Mouse (Mus musculus) CH12.LX (cell line): Measurements from ENCODE around the gene Cort. TPM values are rescaled to one million over a fixed set of nuclear protein-coding genes. Genes with fewer than 3 reads are reported as not detected.

ENCODE experiments used
- DNase-seq: peaks from one replicate; pipeline ENCODE4 v3.0.0-alpha.2; 2013; ENCODE audit errors: extremely low read depth
- H3K27ac ChIP-seq: 2 replicates; pipeline ENCODE4 v1.5.1; 2012; ENCODE audit warnings: low read depth, mild to moderate bottlenecking, control low read depth, moderate library complexity; ENCODE audit not compliant: insufficient read depth
- H3K27me3 ChIP-seq: replicated peaks from 2 replicates; pipeline ENCODE3; 2012; ENCODE audit warnings: inconsistent platforms
- H3K36me3 ChIP-seq, 2 experiments: replicated peaks in 1 of 2; 2 replicates each; pipeline versions ENCODE3 to v1.6.1; 2012; ENCODE audit warnings: inconsistent platforms in 1 of 2, low read length in 1 of 2, mild to moderate bottlenecking in 1 of 2, mixed read lengths in 1 of 2, moderate library complexity in 1 of 2; ENCODE audit not compliant: control insufficient read depth in 1 of 2, insufficient read depth in 1 of 2
- H3K4me1 ChIP-seq, 2 experiments: 2 replicates each; pipeline ENCODE4 v1.6.1; 2012; ENCODE audit warnings: inconsistent platforms in 1 of 2, moderate library complexity in 1 of 2; ENCODE audit not compliant: insufficient read depth in 2 of 2, control insufficient read depth in 1 of 2
- H3K4me2 ChIP-seq: 2 replicates; pipeline ENCODE4 v1.6.1; 2012; ENCODE audit warnings: low read depth, mild to moderate bottlenecking, control low read depth; ENCODE audit not compliant: poor library complexity, insufficient read depth, severe bottlenecking
- H3K4me3 ChIP-seq, 3 experiments: fragments of 150-350 bp in 1 of 3; sonication (generic) in 1 of 3; replicated peaks in 1 of 3; 2 replicates each; pipeline versions ENCODE3 to v1.5.1; 2011 to 2012; ENCODE audit warnings: low read depth in 2 of 3, low read length in 2 of 3, mild to moderate bottlenecking in 2 of 3, moderate library complexity in 2 of 3, control low read depth in 1 of 3, improper control_type of control experiment in 1 of 3, inconsistent platforms in 1 of 3, mixed read lengths in 1 of 3; ENCODE audit not compliant: poor library complexity in 1 of 3
- H3K79me2 ChIP-seq: replicated peaks from 2 replicates; pipeline ENCODE4 v1.6.1; 2012; ENCODE audit warnings: mild to moderate bottlenecking, moderate library complexity; ENCODE audit not compliant: control insufficient read depth, poor library complexity, insufficient read depth, severe bottlenecking; ENCODE audit errors: extremely low read depth
- H3K9ac ChIP-seq: 2 replicates; pipeline ENCODE4 v1.6.1; 2012; ENCODE audit warnings: low read depth, mild to moderate bottlenecking, control low read depth, moderate library complexity; ENCODE audit not compliant: insufficient read depth
- H3K9me3 ChIP-seq: replicated peaks from 2 replicates; pipeline ENCODE3; 2012; ENCODE audit warnings: low read length, inconsistent platforms, mixed read lengths
- CHD1 ChIP-seq: IDR thresholded peaks from 2 replicates; pipeline ENCODE4 v1.6.1; 2012; ENCODE audit warnings: low read depth, low read length, improper control_type of control experiment, inconsistent platforms
- CHD2 ChIP-seq: IDR thresholded peaks from 2 replicates; pipeline ENCODE4 v1.6.1; 2011; ENCODE audit warnings: low read length, improper control_type of control experiment
- CTCF ChIP-seq, 2 experiments: IDR thresholded peaks in 1 of 2; conservative IDR thresholded peaks in 1 of 2; 2 replicates each; pipeline ENCODE4 v1.5.1; 2011 to 2012; ENCODE audit warnings: low read depth in 2 of 2, low read length in 2 of 2, improper control_type of control experiment in 1 of 2, inconsistent platforms in 1 of 2, mild to moderate bottlenecking in 1 of 2, moderate library complexity in 1 of 2
- E2F4 ChIP-seq: IDR thresholded peaks from 2 replicates; pipeline ENCODE4 v1.6.1; 2011; ENCODE audit warnings: low read depth, low read length, improper control_type of control experiment; ENCODE audit not compliant: insufficient replicate concordance
- ELF1 ChIP-seq: IDR thresholded peaks from 2 replicates; pipeline ENCODE4 v1.6.1; 2014; ENCODE audit warnings: low read depth, mild to moderate bottlenecking, inconsistent platforms, low read length, improper control_type of control experiment
- EP300 ChIP-seq: IDR thresholded peaks from 2 replicates; pipeline ENCODE4 v1.6.1; 2011; ENCODE audit warnings: low read length, improper control_type of control experiment
- ETS1 ChIP-seq: conservative IDR thresholded peaks from 2 replicates; pipeline ENCODE4 v1.6.1; 2012; ENCODE audit warnings: low read depth, mild to moderate bottlenecking, inconsistent platforms, low read length, improper control_type of control experiment, moderate library complexity
- GABPA ChIP-seq: IDR thresholded peaks from 2 replicates; pipeline ENCODE4 v1.6.1; 2012; ENCODE audit warnings: low read depth, low read length, improper control_type of control experiment, inconsistent platforms; ENCODE audit not compliant: insufficient replicate concordance
- HCFC1 ChIP-seq: IDR thresholded peaks from 2 replicates; pipeline ENCODE4 v1.6.1; 2012; ENCODE audit warnings: low read depth, mild to moderate bottlenecking, inconsistent platforms, low read length, improper control_type of control experiment
- IRF4 ChIP-seq: IDR thresholded peaks from 2 replicates; pipeline ENCODE4 v1.6.1; 2014; ENCODE audit warnings: low read depth, mild to moderate bottlenecking, inconsistent platforms, low read length, improper control_type of control experiment
- JUND ChIP-seq: conservative IDR thresholded peaks from 2 replicates; pipeline ENCODE4 v1.6.1; 2011; ENCODE audit warnings: low read depth, low read length, improper control_type of control experiment
- KAT2A ChIP-seq: IDR thresholded peaks from 2 replicates; pipeline ENCODE4 v1.6.1; 2012; ENCODE audit warnings: low read length, improper control_type of control experiment, inconsistent platforms; ENCODE audit not compliant: insufficient replicate concordance
- MAX ChIP-seq: IDR thresholded peaks from 2 replicates; pipeline ENCODE4 v1.6.1; 2011; ENCODE audit warnings: low read length, improper control_type of control experiment
- MAZ ChIP-seq: IDR thresholded peaks from 2 replicates; pipeline ENCODE4 v1.6.1; 2012; ENCODE audit warnings: low read depth, mild to moderate bottlenecking, inconsistent platforms, low read length, improper control_type of control experiment, moderate library complexity
- MEF2A ChIP-seq: IDR thresholded peaks from 2 replicates; pipeline ENCODE4 v1.6.1; 2014; ENCODE audit warnings: low read depth, mild to moderate bottlenecking, inconsistent platforms, low read length, improper control_type of control experiment, borderline replicate concordance
- MXI1 ChIP-seq: IDR thresholded peaks from 2 replicates; pipeline ENCODE4 v1.6.1; 2011; ENCODE audit warnings: mild to moderate bottlenecking, low read depth, low read length, improper control_type of control experiment
- NELFE ChIP-seq: IDR thresholded peaks from 2 replicates; pipeline ENCODE4 v1.6.1; 2011; ENCODE audit warnings: low read depth, low read length, improper control_type of control experiment
- NRF1 ChIP-seq: IDR thresholded peaks from 2 replicates; pipeline ENCODE4 v1.6.1; 2014; ENCODE audit warnings: low read depth, mild to moderate bottlenecking, inconsistent platforms, low read length, improper control_type of control experiment, moderate library complexity
- PAX5 ChIP-seq: IDR thresholded peaks from 2 replicates; pipeline ENCODE4 v1.6.1; 2012; ENCODE audit warnings: low read length, inconsistent platforms, mixed read lengths
- POLR2A ChIP-seq: IDR thresholded peaks from 2 replicates; pipeline ENCODE4 v1.6.1; 2011; ENCODE audit warnings: low read depth, mild to moderate bottlenecking, improper control_type of control experiment, low read length
- POLR2AphosphoS2 ChIP-seq: IDR thresholded peaks from 2 replicates; pipeline ENCODE4 v1.6.1; 2011; ENCODE audit warnings: low read depth, low read length, improper control_type of control experiment
- RAD21 ChIP-seq: IDR thresholded peaks from 2 replicates; pipeline ENCODE4 v1.6.1; 2011; ENCODE audit warnings: low read depth, mild to moderate bottlenecking, low read length, improper control_type of control experiment, moderate library complexity
- RCOR1 ChIP-seq: conservative IDR thresholded peaks from 2 replicates; pipeline ENCODE4 v1.6.1; 2012; ENCODE audit warnings: low read depth, mild to moderate bottlenecking, inconsistent platforms, low read length, improper control_type of control experiment
- SIN3A ChIP-seq: IDR thresholded peaks from 2 replicates; pipeline ENCODE4 v1.6.1; 2012; ENCODE audit warnings: low read length, improper control_type of control experiment, inconsistent platforms
- SMC3 ChIP-seq: IDR thresholded peaks from 2 replicates; pipeline ENCODE4 v1.6.1; 2011; ENCODE audit warnings: low read depth, low read length, improper control_type of control experiment
- TBP ChIP-seq: conservative IDR thresholded peaks from 2 replicates; pipeline ENCODE4 v1.6.1; 2011; ENCODE audit warnings: low read depth, low read length, improper control_type of control experiment
- TCF12 ChIP-seq: IDR thresholded peaks from 2 replicates; pipeline ENCODE4 v1.6.1; 2014; ENCODE audit warnings: low read depth, mild to moderate bottlenecking, inconsistent platforms, low read length, improper control_type of control experiment
- UBTF ChIP-seq: IDR thresholded peaks from 2 replicates; pipeline ENCODE4 v1.6.1; 2012; ENCODE audit warnings: low read depth, mild to moderate bottlenecking, inconsistent platforms, low read length, improper control_type of control experiment, moderate library complexity
- USF1 ChIP-seq: IDR thresholded peaks from 2 replicates; pipeline ENCODE4 v1.6.1; 2014; ENCODE audit warnings: low read depth, mild to moderate bottlenecking, inconsistent platforms, low read length, improper control_type of control experiment
- USF2 ChIP-seq: conservative IDR thresholded peaks from 2 replicates; pipeline ENCODE4 v1.6.1; 2011; ENCODE audit warnings: low read depth, low read length, improper control_type of control experiment
- ZKSCAN1 ChIP-seq: IDR thresholded peaks from 2 replicates; pipeline ENCODE4 v1.6.1; 2012; ENCODE audit warnings: low read depth, inconsistent platforms, low read length, improper control_type of control experiment, borderline replicate concordance
- ZMIZ1 ChIP-seq: IDR thresholded peaks from 2 replicates; pipeline ENCODE4 v1.6.1; 2012; ENCODE audit warnings: low read depth, mild to moderate bottlenecking, inconsistent platforms, low read length, improper control_type of control experiment
- dilution Hi-C: fragments of 300-500 bp; cut with MboI; formaldehyde crosslinking; loops from 2 replicates; pipeline ENCODE4 v1.14.3; 2020; ENCODE audit warnings: low sequenced_read_pairs; ENCODE audit not compliant: extremely low pct_unique_long_range_greater_than_20kb, extremely low pct_ligation_motif_present
- in situ Hi-C: fragments of 300-500 bp; cut with MboI; formaldehyde crosslinking; loops from 3 replicates; pipeline ENCODE4 v1.14.3; 2019; ENCODE audit warnings: low sequenced_read_pairs, low pct_ligation_motif_present, low pct_unique_long_range_greater_than_20kb, mixed read lengths
- polyA plus RNA-seq: library from polyadenylated mRNA; unstranded; fragments of >175 nt; gene quantifications from 2 replicates; pipeline ENCODE4 v1.2.1, GENCODE M21; 2012; ENCODE audit warnings: low read depth; ENCODE audit not compliant: insufficient read length
- total RNA-seq, 2 experiments: library from RNA; depleted of rRNA; stranded (reverse); fragments of 300-350 nt in 1 of 2; fragments of >200 nt in 1 of 2; gene quantifications; 2 replicates each; pipeline ENCODE4 v1.2.3; 2012 to 2014

The Cort gene
- total and polyA plus RNA-seq, 3 experiments: 0.59 to 0.94 TPM; not detected in 1

DNA sequence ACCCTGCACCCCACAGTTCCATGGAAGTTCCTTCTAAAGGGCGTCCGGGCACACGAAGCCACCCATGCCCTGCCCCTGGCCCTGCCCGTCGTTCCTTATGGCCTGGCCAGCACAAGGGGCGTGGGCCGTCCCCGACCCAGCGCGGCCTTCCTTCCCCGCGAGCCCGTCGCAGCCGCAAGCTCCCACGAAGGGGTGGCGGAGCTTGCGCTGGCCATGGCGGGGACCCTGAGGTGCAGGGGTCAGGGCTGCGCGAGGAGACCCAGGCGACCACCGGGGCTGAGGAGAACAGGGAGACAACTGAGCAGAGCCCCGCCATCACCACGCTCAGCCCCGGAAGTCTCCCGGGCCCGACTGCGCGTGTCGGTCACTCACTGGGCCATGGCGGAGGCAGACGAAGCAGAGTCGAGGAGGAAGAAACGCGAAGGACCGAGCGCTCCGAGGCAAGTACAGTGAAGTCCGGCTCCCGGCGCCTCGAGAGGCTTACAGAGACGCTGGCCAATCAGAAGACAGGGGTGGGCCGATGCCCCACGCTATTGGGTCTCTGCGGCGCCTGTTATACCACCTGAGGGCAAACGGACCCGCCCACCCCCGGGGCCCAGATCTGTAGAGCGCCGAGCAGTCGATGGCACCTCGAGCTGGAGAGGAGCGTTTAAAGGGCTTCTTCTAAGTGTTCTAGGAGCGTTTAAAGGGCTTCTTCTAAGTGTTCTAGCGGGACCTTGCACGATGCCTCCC lies 39.8 kb upstream of the Cort start, which contains the start of gene Pgd:
Gene Pgd (minus strand): TSS at position 557 of the 732 bp plus-strand sequence.
- peak within 1 kb of the TSS; percentile 85 to 98 (median 95) for H3K4me3 ChIP-seq
- peak; percentile 53 for TF ChIP-seq USF2
- TF ChIP-seq ZKSCAN1: no peak
- TF ChIP-seq ELF1: peak; percentile 73
- TF ChIP-seq HCFC1: peak; percentile 81
- TF ChIP-seq PAX5: no peak
- TF ChIP-seq ETS1: no peak
- no peak for TF ChIP-seq CHD1
- no peak for TF ChIP-seq E2F4
- TF ChIP-seq KAT2A: 0 out of 2 replicates have a peak, but pooled peaks have one; percentile 46
- peak; percentile 92 for TF ChIP-seq POLR2A
- peak; percentile 97 for TF ChIP-seq SIN3A
- peak; percentile 79; the same call in 1 of the 2 replicates for TF ChIP-seq TCF12
- peak; percentile 2; the same call in 1 of the 2 replicates for TF ChIP-seq MAX
- TF ChIP-seq NELFE: peak; percentile 91
- TF ChIP-seq POLR2AphosphoS2: 0 out of 2 replicates have a peak, but pooled peaks have one; percentile 51
- no peak for TF ChIP-seq RAD21
- peak; percentile 96 for TF ChIP-seq CHD2
- TF ChIP-seq RCOR1: no peak
- TF ChIP-seq SMC3: no peak
- TF ChIP-seq EP300: no peak
- no peak for TF ChIP-seq JUND
- 0 out of 2 replicates have a peak, but pooled peaks have one; percentile 55 for TF ChIP-seq UBTF
- peak; percentile 20; the same call in 1 of the 2 replicates for TF ChIP-seq IRF4
- TF ChIP-seq MAZ: no peak
- peak; percentile 85 for TF ChIP-seq ZMIZ1
- peak; percentile 8 for TF ChIP-seq MXI1
- peak; percentile 79 for TF ChIP-seq TBP
- TF ChIP-seq USF1: peak; percentile 80
- TF ChIP-seq GABPA: no peak
- TF ChIP-seq CTCF (conservative IDR thresholded peaks at IDR 0.05 in 1 of 2, IDR thresholded peaks at IDR 0.05 in 1 of 2; ENCODE audit: low read depth in 2 of 2, low read length in 2 of 2): no peak
- peak; percentile 64 for TF ChIP-seq NRF1
- peak; percentile 24; the same call in 1 of the 2 replicates for TF ChIP-seq MEF2A
- TF ChIP-seq, all 38 proteins: peak for 19
- peak; percentile 97 for DNase-seq
- Histone ChIP-seq H3K27me3 (no peaks in the 10 kb centered on the region), H3K9me3 (no peaks in the 10 kb centered on the region), H3K4me1 (peaks cover 0 to 54% of the 10 kb centered on the region in 2 experiments; a peak in 2 of 4 replicates), H3K27ac (peak within 1 kb of the TSS; percentile 73), H3K4me2 (peak within 1 kb of the TSS; percentile 81), H3K9ac (peak within 1 kb of the TSS; percentile 77), H3K79me2 (peaks cover 14% of the 10 kb centered on the region), H3K36me3 (peaks cover 13 to 37% of the 10 kb centered on the region in 2 experiments)
- dilution Hi-C loops: no loop called here
- in situ Hi-C loops: loop anchor here (25.0 kb wide), 1 partner anchor 546 kb away; the partner anchor contains the start of gene Pik3cd
